Mouse (Mus musculus): ENCODE measurements around the gene Mrps6. TPM values are rescaled to one million over a fixed set of nuclear protein-coding genes. Genes with fewer than 3 reads are reported as not detected.

Mrps6 gene
- polyA plus RNA-seq, 1 experiment from 2014 or later, result 106 TPM

GRCm38 (mm10) chr16:92039421-92039820 lies 18.6 kb upstream of the Mrps6 start:
- Histone ChIP-seq H3K36me3 (no peaks in the 10 kb centered on the region), H3K27ac (no peak overlapping the region), H3K4me3 (no peak overlapping the region), H3K4me2 (replicated peaks) (no peak overlapping the region), H3K9ac (no peak overlapping the region), H3K9me3 (no peaks in the 10 kb centered on the region), H3K27me3 (no peaks in the 10 kb centered on the region), H3K4me1 (no peaks in the 10 kb centered on the region)
- ATAC-seq (ENCODE audit: insufficient number of reproducible peaks, insufficient read depth, low FRiP score, low TSS enrichment), result no peak
- whole genome bisulfite sequencing, result 91% methylated on average over 7 of the region's 7 CpGs

DNA sequence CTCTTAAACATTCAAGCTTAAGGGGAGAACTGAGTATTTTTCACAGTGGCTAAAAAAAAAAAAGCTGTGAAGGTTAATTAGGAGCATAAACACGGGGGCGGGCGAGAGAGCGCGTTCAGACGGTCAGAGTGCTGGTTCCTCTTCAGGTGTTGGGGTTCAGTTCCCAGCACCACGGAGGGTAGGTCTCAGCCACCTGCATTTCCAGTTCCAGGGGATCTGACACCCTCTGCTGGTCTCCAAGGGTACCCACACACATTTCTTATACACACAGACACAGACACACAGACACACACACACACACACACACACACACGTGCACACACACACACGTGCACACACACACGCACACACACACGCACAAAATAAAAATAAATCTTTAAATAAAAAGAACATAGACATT lies 18.1 kb upstream of the Mrps6 start:
- ATAC-seq (ENCODE audit: insufficient number of reproducible peaks, insufficient read depth, low FRiP score, low TSS enrichment), result no peak
- Histone ChIP-seq H3K4me1 (no peaks in the 10 kb centered on the region), H3K27ac (no peak overlapping the region), H3K4me3 (no peak overlapping the region), H3K4me2 (replicated peaks) (no peak overlapping the region), H3K27me3 (no peaks in the 10 kb centered on the region), H3K9me3 (no peaks in the 10 kb centered on the region), H3K36me3 (no peaks in the 10 kb centered on the region), H3K9ac (no peak overlapping the region)
- 95% methylated on average over 11 of the region's 11 CpGs for WGBS

- no peak overlapping the region for H3K4me2 ChIP-seq (replicated peaks)
- WGBS, result 78% methylated on average over 7 of the region's 7 CpGs
- H3K4me3 ChIP-seq, result no peak overlapping the region
- no peaks in the 10 kb centered on the region for H3K36me3 ChIP-seq
- peaks cover 9% of the 10 kb centered on the region for H3K9me3 ChIP-seq
- no peak for ATAC-seq (ENCODE audit: insufficient number of reproducible peaks, insufficient read depth, low FRiP score, low TSS enrichment)
- H3K9ac ChIP-seq, result no peak overlapping the region
- no peaks in the 10 kb centered on the region for H3K4me1 ChIP-seq
- H3K27ac ChIP-seq, result no peak overlapping the region
- H3K27me3 ChIP-seq, result no peaks in the 10 kb centered on the region
Observed at GRCm38 (mm10) chr16:92051777-92052310, 6.2 kb upstream of the Mrps6 start.

DNA sequence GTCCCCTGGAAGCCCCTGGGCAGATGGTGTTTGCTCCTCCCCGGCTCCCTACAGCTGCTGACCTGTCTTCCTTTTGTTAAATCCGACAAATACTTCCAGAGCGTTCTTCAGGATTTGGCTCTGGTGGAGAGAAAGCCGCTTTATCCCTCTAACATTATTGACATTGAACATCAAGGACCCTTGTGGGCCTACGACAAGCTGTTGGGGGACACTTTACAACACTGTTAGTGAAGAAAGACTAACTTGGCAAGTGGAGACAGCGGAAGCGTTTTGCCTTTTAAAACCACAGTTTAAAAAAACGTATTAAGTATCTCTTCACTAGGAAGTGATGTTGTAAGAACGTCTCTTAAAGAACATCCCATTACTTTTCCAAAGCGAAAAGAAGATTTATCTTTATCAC lies 5.5 kb upstream of the Mrps6 start:
- Histone ChIP-seq H3K27me3 (no peaks in the 10 kb centered on the region), H3K4me1 (no peaks in the 10 kb centered on the region), H3K36me3 (no peaks in the 10 kb centered on the region), H3K4me3 (no peak overlapping the region), H3K27ac (no peak overlapping the region), H3K9me3 (peaks cover 9% of the 10 kb centered on the region), H3K9ac (no peak overlapping the region), H3K4me2 (replicated peaks) (no peak overlapping the region)
- ATAC-seq (ENCODE audit: insufficient number of reproducible peaks, insufficient read depth, low FRiP score, low TSS enrichment), result no peak
- 76% methylated on average over 10 of the region's 10 CpGs for WGBS

DNA sequence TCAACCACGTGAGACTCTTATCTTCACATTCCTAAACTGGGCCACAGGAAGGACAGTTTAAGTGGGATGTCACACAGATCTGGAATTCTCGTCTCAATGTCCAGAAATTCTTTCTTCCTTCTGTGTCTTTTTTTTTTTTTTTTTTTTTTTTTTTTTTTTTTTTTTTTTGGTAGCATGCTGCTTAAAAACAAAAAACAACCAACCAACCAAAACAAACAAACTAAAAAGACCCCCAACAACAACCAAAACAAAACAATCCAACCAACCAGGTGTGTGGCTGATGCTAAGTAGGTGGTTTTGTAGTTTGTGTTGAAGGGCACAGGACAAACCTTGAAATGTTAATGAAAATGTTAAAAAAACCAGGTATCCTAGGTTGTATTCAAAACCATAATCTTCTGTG lies 1.4 kb upstream of the Mrps6 start:
- H3K9ac ChIP-seq, result no peak overlapping the region
- H3K4me2 ChIP-seq (replicated peaks), result no peak overlapping the region
- peaks cover 10% of the 10 kb centered on the region; the same call in 1 of the 2 replicates for H3K4me1 ChIP-seq
- H3K4me3 ChIP-seq, result no peak overlapping the region
- H3K36me3 ChIP-seq, result peaks cover 8% of the 10 kb centered on the region; the same call in 1 of the 2 replicates
- H3K27me3 ChIP-seq, result no peaks in the 10 kb centered on the region
- 54% methylated on average over 2 of the region's 2 CpGs for WGBS
- no peak for ATAC-seq (ENCODE audit: insufficient number of reproducible peaks, insufficient read depth, low FRiP score, low TSS enrichment)
- H3K27ac ChIP-seq, result no peak overlapping the region
- peaks cover 9% of the 10 kb centered on the region for H3K9me3 ChIP-seq

GRCm38 (mm10) chr16:92057456-92057851 lies 616 bp upstream of the Mrps6 start:
- 4% methylated on average over 11 of the region's 11 CpGs for WGBS
- H3K27me3 ChIP-seq, result no peaks in the 10 kb centered on the region
- H3K9me3 ChIP-seq, result peaks cover 9% of the 10 kb centered on the region
- H3K4me3 ChIP-seq, result peak overlapping the region; percentile 98
- H3K36me3 ChIP-seq, result peaks cover 14% of the 10 kb centered on the region; the same call in 1 of the 2 replicates
- peak overlapping the region; percentile 81 for H3K4me2 ChIP-seq (replicated peaks)
- peaks cover 10% of the 10 kb centered on the region; the same call in 1 of the 2 replicates for H3K4me1 ChIP-seq
- H3K27ac ChIP-seq, result peak overlapping the region; percentile 83
- peak; percentile 47; the same call in 1 of the 2 replicates for ATAC-seq (ENCODE audit: insufficient number of reproducible peaks, insufficient read depth, low FRiP score, low TSS enrichment)
- H3K9ac ChIP-seq, result peak overlapping the region; percentile 86

- H3K27me3 ChIP-seq, result no peaks in the 10 kb centered on the region
- no peak for ATAC-seq (ENCODE audit: insufficient number of reproducible peaks, insufficient read depth, low FRiP score, low TSS enrichment)
- WGBS, result 1% methylated on average over 63 of the region's 63 CpGs
- peaks cover 21% of the 10 kb centered on the region; the same call in 1 of the 2 replicates for H3K36me3 ChIP-seq
- peak overlapping the region; percentile 73; the same call in 1 of the 2 replicates for H3K27ac ChIP-seq
- H3K9me3 ChIP-seq, result peaks cover 5% of the 10 kb centered on the region
- H3K9ac ChIP-seq, result peak overlapping the region; percentile 86
- peak overlapping the region; percentile 98 for H3K4me3 ChIP-seq
- peaks cover 10% of the 10 kb centered on the region; the same call in 1 of the 2 replicates for H3K4me1 ChIP-seq
- H3K4me2 ChIP-seq (replicated peaks), result peak overlapping the region; percentile 81
Observed at GRCm38 (mm10) chr16:92058644-92059620, 862 bp downstream of the Mrps6 start.

DNA sequence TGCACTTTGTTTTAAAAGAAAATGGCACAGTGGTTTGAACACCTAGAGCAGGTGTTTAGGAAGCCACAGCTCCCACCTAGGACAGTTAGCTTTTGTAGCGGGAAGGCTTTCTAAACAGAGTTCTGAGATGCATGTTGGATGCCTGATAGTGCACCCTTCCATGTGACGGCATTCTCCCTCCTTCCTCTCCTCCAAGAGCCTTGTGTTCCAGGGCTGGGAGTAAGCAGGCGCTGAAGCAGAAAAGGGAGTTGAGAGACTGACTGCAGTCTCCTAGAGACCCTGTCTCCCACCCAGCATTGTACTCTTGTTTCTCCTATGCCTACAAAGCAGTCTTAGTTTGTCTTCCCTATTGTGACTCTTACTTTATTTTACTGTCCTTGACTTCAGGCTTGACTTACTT lies 2.1 kb downstream of the Mrps6 start:
- no peak for ATAC-seq (ENCODE audit: insufficient number of reproducible peaks, insufficient read depth, low FRiP score, low TSS enrichment)
- Histone ChIP-seq H3K27me3 (no peaks in the 10 kb centered on the region), H3K9ac (no peak overlapping the region), H3K36me3 (peaks cover 21% of the 10 kb centered on the region; the same call in 1 of the 2 replicates), H3K27ac (no peak overlapping the region), H3K4me3 (no peak overlapping the region), H3K9me3 (no peaks in the 10 kb centered on the region), H3K4me2 (replicated peaks) (peak overlapping the region; percentile 81), H3K4me1 (peaks cover 10% of the 10 kb centered on the region; the same call in 1 of the 2 replicates)
- WGBS, result 85% methylated on average over 3 of the region's 3 CpGs

DNA sequence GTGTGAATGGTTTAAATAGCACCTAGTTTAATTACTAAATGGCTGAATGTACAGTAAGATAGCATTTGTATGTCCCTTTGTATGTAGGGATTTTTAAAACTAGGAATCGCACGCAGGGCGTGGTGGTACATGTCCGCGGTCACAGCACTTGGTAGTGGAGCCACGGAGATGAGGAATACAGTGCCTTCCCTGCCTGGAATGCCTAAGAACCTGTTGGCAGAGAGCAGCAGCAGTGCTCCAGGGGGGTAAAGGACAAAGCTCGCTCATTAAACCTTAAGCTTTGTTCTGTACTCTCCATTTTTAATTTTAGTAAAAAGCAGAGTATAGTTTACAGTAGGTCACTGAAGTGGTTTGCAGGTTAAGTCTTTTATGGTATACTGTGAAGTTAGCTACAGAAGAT lies 3.5 kb downstream of the Mrps6 start:
- H3K36me3 ChIP-seq, result peaks cover 23% of the 10 kb centered on the region; the same call in 1 of the 2 replicates
- H3K9me3 ChIP-seq, result no peaks in the 10 kb centered on the region
- no peaks in the 10 kb centered on the region for H3K27me3 ChIP-seq
- H3K4me2 ChIP-seq (replicated peaks), result no peak overlapping the region
- peaks cover 10% of the 10 kb centered on the region; the same call in 1 of the 2 replicates for H3K4me1 ChIP-seq
- H3K4me3 ChIP-seq, result no peak overlapping the region
- H3K9ac ChIP-seq, result no peak overlapping the region
- H3K27ac ChIP-seq, result no peak overlapping the region
- no peak for ATAC-seq (ENCODE audit: insufficient number of reproducible peaks, insufficient read depth, low FRiP score, low TSS enrichment)
- WGBS, result 92% methylated on average over 7 of the region's 7 CpGs

DNA sequence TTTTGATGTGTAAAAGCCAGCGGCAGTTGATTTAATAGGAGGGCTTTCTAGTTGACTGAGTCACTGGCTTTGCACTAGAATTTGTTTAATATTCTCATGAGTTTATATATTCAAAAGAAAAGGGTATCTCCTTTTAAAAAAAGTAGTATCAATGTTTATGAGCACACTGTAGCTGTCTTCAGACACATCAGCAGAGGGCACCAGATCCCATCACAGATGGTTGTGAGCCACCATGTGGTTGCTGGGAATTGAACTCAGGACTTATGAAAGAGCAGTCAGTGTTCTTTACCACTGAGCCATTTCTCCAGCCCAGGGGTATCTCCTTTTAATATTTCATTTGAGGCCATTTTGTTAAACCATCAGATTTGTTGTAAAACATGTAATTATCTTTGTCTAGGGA lies 4.8 kb downstream of the Mrps6 start:
- H3K27ac ChIP-seq, result no peak overlapping the region
- H3K36me3 ChIP-seq, result peaks cover 33% of the 10 kb centered on the region
- H3K4me3 ChIP-seq, result no peak overlapping the region
- H3K27me3 ChIP-seq, result no peaks in the 10 kb centered on the region
- H3K4me2 ChIP-seq (replicated peaks), result no peak overlapping the region
- no peak overlapping the region for H3K9ac ChIP-seq
- H3K4me1 ChIP-seq, result peaks cover 10% of the 10 kb centered on the region; the same call in 1 of the 2 replicates
- WGBS, result 100% methylated on average over 1 of the region's 1 CpGs
- no peaks in the 10 kb centered on the region for H3K9me3 ChIP-seq
- ATAC-seq (ENCODE audit: insufficient number of reproducible peaks, insufficient read depth, low FRiP score, low TSS enrichment), result no peak

- Histone ChIP-seq H3K9me3 (no peaks in the 10 kb centered on the region), H3K36me3 (peaks cover 49% of the 10 kb centered on the region), H3K27me3 (no peaks in the 10 kb centered on the region), H3K4me1 (peaks cover 5% of the 10 kb centered on the region; the same call in 1 of the 2 replicates), H3K9ac (no peak overlapping the region), H3K4me3 (no peak overlapping the region), H3K4me2 (replicated peaks) (no peak overlapping the region), H3K27ac (no peak overlapping the region)
- ATAC-seq (ENCODE audit: insufficient number of reproducible peaks, insufficient read depth, low FRiP score, low TSS enrichment), result no peak
- 93% methylated on average over 2 of the region's 2 CpGs for WGBS
Observed at GRCm38 (mm10) chr16:92064801-92065200, 6.7 kb downstream of the Mrps6 start.

DNA sequence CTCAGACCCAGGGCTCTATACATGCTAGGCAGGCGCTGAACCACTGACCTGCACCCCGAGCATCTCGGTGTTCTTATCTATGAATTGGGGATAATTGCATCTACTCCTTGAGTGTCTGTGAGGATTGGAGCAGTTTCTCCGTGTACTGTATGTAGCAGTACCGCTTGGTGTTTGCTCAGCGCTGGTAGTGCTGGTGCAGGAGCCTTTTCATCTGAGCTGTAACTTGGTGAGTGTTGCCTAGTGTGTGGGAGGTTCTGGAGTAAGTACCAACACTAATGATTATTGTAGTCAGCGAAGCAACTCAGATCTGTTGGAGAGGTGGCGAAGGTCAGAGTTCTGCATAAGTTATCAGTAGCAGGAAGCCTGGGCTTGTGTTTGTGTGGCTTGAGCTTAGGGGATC lies 12.3 kb downstream of the Mrps6 start:
- no peak overlapping the region for H3K4me3 ChIP-seq
- H3K4me1 ChIP-seq, result no peaks in the 10 kb centered on the region
- WGBS, result 92% methylated on average over 8 of the region's 8 CpGs
- no peaks in the 10 kb centered on the region for H3K27me3 ChIP-seq
- no peak overlapping the region for H3K4me2 ChIP-seq (replicated peaks)
- ATAC-seq (ENCODE audit: insufficient number of reproducible peaks, insufficient read depth, low FRiP score, low TSS enrichment), result no peak
- peaks cover 48% of the 10 kb centered on the region for H3K36me3 ChIP-seq
- H3K9ac ChIP-seq, result no peak overlapping the region
- no peak overlapping the region for H3K27ac ChIP-seq
- no peaks in the 10 kb centered on the region for H3K9me3 ChIP-seq

Data from embryonic facial prominence, embryonic 12.5 days (tissue).